Mouse (Mus musculus): ENCODE results near the gene Ttll11.
A peak's percentile ranks its signal among the peaks of the same experiment; 100 is the strongest.

Gene Ttll11

DNA sequence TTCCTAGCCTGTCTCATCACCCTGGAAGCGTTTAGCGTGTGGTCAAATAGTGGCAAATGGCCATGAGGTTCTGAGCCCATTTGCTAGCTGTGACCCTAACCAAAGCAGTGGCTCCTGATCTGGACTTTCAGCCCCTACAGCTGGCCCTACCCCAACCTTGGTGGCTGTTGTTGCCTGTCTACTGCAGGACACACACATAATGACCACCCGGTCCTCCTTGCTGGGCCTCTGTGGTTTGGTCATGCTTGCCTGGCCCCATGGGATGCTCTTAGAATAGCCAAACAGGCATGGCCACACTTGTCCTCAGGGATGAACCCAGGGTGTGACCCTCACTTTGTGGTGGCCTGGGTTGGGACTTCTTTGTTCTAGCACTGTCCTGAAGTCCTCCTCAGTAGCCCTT is 80.0 kb downstream of the Ttll11 start:
- DNase-seq (ENCODE audit: low spot score in 2 of 2) = no peak

DNA sequence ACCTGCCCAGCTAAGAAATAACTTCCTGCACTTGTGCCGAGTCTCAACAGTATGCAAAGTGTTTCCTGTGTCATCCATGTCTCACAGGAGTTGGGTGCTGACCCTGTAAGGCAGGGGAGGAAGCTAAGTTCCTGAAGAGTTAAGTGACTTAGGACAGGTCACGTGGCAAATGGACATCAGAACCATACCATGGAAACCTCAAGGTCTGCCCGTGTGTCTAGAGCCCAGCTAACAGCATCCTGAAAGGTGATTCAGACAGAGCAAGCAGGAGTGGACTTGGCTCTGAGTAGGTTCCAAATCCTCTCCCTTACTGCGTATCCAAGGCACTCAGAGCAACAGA is 80.6 kb downstream of the Ttll11 start:
- DNase-seq (ENCODE audit: low spot score in 2 of 2) = no peak

DNA sequence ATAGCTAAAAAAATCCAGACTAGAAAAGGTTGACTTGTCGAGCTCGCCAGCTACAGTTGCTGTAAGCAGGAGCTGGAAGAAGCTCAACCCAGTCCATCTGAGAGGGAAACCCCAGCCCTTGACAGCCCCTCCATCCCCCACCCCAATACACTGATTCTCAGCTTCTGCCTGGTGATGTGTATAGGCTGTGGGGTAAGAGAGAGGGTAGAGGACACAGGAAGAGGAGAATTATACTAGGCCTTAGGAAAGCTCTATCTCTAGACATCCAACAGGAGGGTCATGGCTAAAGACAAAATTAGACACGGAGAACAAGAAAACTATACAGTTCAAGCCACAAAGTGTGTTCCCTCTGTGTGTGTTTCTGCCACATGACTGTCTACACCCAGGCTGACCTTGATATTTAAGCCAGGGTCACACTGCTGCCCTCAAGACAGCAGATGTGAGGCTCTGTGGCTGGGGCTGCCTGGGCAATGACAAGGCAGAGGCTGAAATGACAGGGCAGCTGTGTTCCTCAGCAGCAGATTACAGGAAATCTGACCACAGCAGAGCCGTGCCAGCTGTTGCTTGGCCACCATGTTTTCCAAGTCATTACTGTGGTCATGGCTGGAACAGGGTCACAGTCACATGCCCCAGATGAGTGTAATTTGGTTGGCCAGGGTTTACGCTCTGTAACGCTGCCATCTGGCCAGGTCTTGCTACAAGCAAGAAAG is 81.1 kb downstream of the Ttll11 start:
- DNase-seq (ENCODE audit: low spot score in 2 of 2) = no peak

DNA sequence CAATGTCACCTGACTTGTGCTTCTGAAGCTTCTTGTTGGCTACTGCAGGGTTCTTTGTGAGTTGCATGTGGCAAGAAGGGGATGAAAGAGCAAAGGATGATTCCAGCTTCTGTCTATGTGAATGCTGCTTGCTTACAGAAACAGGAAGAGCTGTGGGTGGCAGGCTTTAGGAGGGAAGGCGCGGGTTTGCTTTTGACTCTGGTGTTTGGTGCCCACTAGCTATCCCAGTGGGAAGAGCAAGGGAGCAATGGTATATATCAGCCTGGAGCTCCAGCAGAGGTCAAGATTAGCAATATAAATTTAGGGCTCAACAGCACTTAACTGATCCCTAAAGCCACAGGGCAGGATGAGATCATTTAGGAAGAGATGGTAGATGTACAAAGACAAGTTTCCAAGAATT is 82.6 kb downstream of the Ttll11 start:
- peak; percentile 15 to 20 for DNase-seq (ENCODE audit: low spot score in 2 of 2)

DNA sequence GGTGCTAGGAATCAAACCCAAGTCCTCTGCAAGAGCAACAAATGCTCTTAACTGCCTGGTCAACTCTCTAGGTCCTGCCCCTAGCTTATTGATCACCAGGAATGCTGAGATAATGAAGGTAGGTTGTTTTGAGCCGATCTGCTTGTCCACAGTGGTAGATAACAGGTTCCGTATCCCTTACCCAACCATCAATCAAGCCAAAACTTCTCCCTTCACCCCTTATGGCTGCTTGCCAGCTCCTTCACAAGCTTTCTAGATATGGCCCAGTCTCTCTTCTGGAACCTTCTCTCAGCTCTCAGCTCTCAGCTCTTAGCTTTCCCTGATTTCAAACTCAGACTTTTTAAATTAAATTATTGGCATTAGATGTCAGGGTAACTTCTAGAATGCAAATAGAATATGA is 85.2 kb downstream of the Ttll11 start:
- DNase-seq (ENCODE audit: low spot score in 2 of 2) = no peak

DNA sequence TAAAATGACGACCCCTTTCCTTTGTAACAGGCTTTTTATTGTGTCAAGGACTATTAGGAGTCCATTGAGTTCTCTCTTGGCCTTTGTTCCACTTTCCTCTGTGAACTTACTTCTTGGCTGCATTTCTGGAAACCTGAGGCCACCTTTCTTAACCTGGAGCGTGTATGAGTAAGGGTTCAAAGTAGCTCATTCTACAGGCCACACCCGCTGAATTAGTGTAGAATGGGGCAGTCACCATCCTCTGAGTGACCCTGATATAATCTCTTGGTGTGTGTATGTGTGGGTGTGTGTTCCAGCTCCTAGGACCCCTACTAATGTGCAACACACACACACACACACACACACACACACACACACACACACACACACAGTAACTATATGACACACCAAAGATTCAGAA is 89.1 kb downstream of the Ttll11 start:
- no peak for DNase-seq (ENCODE audit: low spot score in 2 of 2)

DNA sequence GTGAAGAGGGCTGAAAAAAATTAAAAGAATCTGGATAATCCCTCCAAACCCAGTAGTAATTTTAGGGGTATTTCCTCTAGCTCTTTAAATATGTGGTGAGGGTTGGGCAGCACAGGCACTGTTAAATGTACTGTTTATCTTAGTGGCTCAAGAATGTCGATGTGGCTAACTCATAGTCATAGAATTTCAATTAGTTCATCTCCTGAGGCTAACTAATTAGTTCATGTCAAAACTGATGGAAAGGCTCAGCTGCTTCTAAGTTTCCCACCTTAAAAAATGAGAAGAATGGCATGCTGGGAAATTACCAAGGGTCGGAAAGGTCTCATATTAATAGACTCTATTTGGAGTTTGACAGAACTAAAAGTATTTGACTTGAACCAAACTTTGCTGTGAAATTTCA is 89.9 kb downstream of the Ttll11 start:
- DNase-seq (ENCODE audit: low spot score in 2 of 2) = no peak

DNA sequence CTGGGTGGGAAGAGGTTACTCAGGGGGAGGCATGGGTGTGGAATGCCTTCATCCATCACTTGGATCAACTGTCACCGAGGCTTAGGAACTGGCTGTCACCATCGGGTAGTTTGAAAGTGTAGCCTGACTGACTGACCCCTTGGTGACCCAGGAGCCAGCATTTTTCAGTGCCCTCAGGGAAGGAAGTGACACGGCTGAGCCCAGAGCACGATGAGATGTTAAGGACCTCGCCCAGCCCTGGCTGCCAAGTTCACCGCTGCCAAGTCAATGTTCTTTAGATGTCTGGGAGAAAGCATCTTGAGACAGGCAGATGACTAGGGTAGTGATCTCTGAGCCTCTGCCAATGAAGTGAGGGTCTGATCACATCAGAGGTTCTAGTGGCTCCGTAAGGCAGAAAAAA is 95.4 kb downstream of the Ttll11 start:
- DNase-seq (ENCODE audit: low spot score in 2 of 2) = no peak

DNA sequence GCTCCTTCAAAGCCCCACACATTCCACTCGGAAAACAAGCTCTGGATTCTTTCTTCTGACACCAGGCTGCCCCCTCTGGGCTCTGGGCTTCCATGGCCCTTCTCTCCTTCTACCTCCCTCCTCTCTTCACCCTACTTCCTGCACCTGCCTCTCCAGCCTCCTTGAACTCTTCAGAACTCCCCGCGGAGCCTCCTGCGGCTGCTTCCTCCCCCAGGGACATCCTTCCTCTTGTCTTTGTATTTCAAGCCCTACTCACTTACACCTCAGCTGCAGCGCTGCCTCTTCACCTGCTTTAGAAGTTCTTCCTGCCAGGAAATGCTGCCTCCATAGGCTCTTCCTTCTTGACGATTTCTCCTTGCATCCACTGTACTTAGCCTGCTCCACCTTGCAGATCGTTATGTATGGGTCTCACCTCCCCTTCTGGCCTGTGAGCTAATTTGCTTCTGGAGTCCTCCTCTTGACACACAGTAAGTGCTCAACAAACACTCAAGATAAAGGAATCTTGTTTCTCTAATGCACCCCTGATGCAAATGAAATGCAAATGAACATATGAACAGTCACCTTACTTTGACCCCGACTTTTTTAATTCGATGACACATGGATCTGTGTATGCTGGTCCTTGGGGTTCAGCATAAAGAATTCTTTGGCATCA is 97.3 kb downstream of the Ttll11 start:
- DNase-seq (ENCODE audit: low spot score in 2 of 2) = no peak

DNA sequence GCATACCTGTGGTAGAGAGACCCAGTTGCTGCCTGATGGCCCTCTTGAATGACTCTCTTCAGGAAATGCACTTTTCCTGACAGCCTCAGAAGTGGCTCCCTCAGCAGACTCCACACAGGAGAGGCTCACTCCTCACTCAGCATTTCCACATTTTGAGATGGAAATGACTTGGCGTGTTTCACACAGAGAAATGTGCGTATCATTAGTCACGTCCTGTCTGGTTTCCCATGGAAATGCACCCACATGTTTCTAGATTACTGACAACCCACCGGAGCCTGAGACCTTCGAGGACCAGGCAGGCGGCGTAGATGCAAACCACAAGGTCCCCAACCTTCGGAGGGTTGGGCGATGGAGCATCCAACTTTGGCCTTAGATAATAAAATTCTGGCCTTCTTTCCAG is 97.8 kb downstream of the Ttll11 start:
- DNase-seq (ENCODE audit: low spot score in 2 of 2) = no peak

DNA sequence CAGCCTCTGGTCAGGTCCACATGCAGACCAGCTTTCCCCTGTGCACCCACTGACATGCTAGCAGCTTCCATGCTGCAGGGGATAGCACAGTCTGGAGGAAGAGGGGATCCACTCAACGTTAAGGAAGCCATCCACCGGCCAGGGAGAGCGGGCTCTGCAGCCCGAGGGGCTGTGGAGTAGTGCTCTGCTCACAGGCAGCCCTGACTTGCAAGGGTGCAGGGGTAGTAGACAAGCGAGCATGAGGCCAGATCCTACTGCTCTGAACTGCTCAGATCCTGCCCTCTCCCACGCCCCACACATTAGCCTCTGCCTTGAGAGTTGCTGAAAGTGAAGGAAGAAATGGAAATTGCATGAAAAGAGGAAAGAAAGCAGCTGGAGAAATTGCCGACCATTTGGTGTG is 99.4 kb downstream of the Ttll11 start:
- DNase-seq (ENCODE audit: low spot score in 2 of 2) = no peak

DNA sequence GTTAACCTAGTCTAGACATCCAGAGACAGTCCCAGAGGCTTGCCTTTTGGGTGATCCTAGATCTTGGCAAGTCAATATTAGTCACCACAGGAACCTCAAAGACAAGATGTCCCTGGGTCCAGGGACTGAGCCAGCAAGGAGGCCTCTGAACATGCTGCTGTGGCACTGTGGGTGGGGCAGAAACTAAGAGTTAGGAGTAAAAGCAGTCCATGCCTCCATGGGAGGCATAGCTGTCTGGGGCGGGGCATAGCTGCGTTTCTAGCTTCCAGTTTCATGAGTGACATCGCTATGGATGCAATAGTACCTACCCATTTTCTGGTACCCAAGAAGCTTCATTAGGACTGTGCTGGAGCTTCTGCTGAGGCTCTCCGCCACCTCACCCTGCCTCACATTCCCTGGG is 99.8 kb downstream of the Ttll11 start:
- DNase-seq (ENCODE audit: low spot score in 2 of 2) = no peak

DNA sequence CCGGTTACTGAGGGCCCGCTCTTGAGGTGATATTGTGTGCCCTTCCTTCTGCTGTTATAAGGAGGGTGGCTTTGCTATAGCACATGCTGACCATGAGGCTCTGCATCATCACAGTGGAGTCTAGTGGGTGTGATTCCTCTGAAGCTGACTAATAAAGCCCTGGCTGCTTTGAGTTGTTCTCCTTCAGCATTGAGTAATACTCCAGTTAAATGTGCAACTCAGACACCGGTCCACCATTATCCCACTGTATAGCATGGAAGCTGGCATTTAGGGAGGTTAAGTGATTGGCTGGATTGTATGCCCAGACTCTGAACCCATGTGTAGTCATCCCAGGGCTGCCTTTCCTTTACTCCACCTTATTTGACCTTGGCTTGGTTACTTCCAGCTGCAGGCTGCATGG is 101.2 kb downstream of the Ttll11 start:
- DNase-seq (ENCODE audit: low spot score in 2 of 2) = no peak

DNA sequence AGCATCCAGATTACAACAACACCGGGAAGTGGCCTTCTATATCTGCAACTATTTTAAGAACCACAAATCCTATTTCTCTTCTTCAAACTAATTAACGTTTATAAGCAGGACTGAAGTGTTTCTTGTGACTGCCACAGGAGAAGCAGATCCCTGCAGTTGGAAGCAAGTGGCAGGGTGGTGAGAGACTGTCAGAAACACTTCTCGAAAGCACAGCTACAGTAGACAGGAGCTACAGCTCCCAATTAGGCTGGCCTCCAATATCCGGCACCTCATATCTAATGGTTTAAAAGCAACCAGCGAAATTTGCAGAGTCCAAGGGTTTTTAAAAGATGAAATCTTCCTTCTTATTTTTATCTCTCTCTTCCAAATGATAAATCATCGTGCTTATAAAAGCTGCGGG is 104.1 kb downstream of the Ttll11 start:
- DNase-seq (ENCODE audit: low spot score in 2 of 2) = no peak

DNA sequence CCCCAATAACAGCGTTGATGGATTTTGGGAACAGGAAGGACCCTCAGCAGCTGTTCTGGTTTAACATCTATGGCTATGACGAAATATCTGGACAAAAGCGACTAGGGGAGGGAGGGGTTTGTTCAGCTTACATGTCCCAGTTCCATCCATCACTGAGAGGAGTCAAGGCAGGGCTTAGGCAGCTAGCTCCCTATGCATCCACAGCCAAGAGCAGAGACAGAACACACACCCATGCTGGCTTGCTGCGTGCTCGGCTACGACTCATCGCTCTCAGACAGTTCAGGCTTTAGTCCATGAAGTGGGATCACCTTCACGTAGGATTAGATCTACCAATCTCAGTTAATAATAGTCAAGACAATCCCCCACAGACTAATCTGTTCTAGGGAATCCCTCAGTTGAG is 105.3 kb downstream of the Ttll11 start:
- no peak for DNase-seq (ENCODE audit: low spot score in 2 of 2)

DNA sequence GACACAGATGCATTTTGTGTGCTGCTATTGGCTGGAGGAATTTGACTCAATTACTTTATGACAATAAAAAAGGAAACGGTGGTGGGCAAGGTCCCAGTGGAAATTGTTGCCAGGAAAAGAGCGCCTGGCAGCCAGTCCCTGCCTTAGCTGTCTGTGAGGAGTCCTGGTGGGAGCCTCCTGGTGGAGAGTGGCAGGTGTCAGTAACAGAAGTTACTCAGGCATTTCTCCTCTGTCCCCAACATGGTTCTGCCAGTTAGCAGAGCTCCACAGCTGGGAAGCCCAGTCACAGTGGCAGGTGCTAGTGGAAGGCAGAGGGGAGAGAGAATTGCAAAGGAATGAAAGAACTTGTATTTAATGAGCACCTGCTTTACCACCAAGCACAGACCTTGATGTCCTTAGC is 110.5 kb downstream of the Ttll11 start:
- no peak for DNase-seq (ENCODE audit: low spot score in 2 of 2)

DNA sequence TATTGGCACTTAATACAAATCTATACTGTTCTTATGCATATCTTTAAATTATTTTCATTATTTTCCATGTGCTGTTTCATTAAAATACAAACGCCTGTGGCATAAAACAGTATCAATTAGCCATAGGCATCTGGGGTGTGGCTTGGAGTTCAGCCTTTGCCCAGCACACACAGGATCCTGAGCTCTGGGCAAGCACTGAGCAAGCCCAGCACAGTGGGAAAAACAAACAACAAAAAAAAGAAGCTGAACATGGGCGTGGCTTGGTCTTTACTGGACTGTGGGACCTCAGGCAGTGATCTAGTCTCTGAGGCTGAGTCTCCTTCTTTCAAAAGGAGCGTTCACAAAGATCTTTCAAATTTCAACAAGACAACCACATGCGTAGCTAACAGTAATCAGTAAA is 116.4 kb downstream of the Ttll11 start:
- DNase-seq (ENCODE audit: low spot score in 2 of 2) = no peak

DNA sequence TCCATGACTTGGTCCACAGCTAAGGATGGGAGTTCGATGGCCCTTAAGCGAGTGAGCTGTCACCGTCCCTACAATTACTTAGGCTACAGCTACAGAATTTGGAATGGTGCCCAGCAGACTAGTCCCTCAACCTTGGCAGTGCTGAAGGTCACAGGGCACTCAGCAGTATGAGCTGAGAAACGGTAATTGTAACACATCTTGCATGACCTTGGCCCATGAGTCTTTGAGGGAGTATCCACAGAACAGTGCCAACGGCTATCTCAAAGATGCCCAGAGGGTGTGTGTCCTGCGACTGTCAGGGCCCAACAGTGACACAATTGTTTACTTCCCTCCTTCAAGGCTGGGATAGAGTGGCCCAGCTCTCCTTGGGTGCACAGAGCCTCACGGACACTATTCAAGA is 118.5 kb downstream of the Ttll11 start:
- no peak for DNase-seq (ENCODE audit: low spot score in 2 of 2)

DNA sequence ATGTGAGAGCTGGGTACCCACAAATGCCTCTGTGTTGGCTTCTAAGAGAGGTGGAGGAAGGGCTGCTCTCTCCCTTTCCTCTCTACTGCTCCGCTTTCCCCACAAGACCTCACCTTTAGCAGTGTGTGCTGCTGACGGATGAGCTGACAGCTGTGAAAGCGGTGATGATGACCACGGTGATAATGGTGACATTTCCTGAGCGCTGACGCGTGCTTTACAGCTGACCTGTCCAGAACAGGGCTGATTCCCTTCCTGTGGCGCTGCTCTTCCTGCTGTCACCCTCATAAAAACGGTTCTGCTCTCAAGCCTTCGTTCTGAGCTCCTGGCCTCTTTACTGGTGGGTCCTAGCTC is 119.3 kb downstream of the Ttll11 start:
- no peak for DNase-seq (ENCODE audit: low spot score in 2 of 2)

DNA sequence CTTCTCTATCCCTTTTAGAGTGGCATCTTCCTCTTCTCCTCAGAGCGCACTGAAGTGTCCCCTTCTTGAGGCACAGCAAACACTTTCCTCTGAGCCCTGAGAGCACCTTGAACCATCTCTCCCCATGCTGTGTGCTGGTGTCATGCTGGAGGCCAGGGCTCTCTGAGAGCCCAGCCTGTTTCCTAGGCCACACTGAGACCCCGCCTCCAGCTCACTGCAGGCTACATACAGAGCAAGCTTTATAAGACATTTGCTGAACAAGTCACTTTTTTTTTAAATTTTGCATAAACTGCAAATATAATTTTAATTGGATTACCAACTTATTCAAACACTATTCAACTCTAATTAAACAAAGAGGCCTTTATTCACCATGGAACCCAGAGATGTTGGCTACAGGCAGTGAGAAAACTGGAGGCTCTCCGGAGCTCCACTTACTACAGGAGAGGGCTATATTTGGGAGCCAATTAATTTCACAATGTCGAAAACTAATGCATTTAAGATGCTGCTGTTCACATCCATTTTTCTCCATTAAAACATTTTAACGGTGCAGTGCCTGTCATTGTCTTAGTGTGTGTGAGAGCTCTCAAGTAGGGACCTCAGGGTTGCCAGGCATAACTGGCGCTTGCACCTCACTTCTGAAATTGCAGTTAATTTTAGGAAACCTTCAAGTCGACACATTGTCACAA is 119.9 kb downstream of the Ttll11 start:
- no peak for DNase-seq (ENCODE audit: low spot score in 2 of 2)

DNA sequence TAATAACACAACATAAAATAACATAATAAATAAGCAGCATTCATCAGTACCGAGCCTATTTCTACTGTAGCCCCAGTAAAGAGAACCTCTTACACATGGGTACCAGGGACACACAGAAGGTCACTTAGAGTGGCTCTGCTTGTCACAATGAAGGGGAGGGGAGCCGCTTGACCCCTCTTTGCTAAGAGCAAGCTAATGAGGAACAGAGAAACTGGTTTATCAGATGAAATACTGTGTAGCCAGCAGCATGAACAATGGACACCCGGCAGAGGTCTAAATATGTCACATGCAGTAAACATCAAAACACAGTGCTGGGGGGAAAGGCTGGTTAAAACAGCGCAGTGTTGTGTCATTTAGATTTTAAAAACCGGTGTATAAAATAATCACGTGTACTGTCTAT is 121.4 kb downstream of the Ttll11 start:
- no peak for DNase-seq (ENCODE audit: low spot score in 2 of 2)

DNA sequence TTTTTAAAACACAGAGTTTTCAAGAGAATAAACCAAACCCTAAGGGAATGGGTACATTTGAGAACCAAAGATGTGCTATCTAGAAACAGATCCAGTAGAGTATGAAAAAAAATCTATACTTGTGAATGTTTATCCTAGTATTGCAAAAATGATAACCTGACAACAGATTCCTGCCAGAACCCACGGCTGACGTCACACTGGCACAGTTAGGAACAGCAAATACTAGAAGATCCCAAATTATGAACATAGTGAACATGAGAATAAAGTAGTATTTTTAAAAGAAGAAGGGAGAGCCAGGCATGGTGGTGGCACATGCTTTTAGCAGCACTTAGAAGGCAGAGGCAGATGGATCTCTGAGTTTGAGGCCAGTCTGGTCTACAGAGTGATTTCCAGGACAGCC is 122.8 kb downstream of the Ttll11 start:
- no peak for DNase-seq (ENCODE audit: low spot score in 2 of 2)

DNA sequence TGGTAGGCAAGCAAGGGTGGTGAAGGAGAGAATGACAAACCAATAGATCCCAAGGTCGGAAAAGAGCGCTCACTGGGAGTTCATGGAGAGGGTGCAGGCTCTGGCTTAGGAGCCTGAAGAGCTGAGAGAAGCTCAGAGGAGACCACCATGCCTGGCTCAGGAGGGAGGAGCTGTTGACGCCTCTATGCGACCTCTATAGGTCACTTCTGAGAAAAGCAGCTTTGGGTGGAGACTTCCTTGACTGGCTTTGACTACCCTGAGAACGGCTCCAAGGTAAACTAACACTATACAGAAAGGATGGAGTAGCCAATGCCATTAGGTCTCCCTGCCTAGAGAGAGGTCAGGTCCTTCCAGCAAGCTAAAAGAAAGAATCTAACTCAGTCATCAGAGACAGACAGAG is 124.8 kb downstream of the Ttll11 start:
- DNase-seq (ENCODE audit: low spot score in 2 of 2) = no peak

DNA sequence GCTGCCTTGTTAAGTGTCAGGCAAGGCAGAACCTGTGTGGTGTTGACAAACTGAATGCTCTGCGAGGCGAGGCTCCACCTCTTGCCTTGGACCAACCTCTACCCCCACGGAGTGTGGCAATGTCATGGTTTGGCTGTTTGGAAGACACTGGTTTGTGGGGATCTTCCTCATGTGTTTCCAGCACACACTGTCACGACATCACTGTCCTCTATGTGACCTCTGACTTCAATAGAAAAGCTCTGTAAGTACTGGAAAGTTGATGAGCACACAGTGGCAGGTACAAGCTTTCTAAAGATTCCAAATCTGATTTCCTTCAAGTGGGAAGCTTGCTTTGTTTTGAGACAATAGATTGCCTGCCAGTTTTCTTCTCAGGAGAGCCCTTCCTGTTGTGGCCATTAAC is 126.7 kb downstream of the Ttll11 start:
- DNase-seq (ENCODE audit: low spot score in 2 of 2) = no peak
